Mouse (Mus musculus) MEL-GATA-1-ER (cell line): ENCODE data around the gene Ddb2.
"Not testable (repeated sequence)": the region's sequence is repeated elsewhere in the genome, so short reads cannot be mapped to it uniquely, and the experiment has no call there.

Experiments
- DNase-seq: peaks from one replicate; pipeline ENCODE4 v3.0.0-alpha.2; 2012; ENCODE audit warnings: low read depth; ENCODE audit errors: extremely low read depth

Gene Ddb2

GRCm38 (mm10) chr2:91255661-91256150 lies 18.9 kb upstream of the Ddb2 start, which contains the start of gene Pacsin3:
Pacsin3 (plus strand) TSS chr2:91255954.
- no peak for DNase-seq

- DNase-seq, result no peak
Measured at GRCm38 (mm10) chr2:91254725-91255380, 18.1 kb upstream of the Ddb2 start.

GRCm38 (mm10) chr2:91252512-91252911 lies 15.7 kb upstream of the Ddb2 start:
- DNase-seq, result no peak

DNA sequence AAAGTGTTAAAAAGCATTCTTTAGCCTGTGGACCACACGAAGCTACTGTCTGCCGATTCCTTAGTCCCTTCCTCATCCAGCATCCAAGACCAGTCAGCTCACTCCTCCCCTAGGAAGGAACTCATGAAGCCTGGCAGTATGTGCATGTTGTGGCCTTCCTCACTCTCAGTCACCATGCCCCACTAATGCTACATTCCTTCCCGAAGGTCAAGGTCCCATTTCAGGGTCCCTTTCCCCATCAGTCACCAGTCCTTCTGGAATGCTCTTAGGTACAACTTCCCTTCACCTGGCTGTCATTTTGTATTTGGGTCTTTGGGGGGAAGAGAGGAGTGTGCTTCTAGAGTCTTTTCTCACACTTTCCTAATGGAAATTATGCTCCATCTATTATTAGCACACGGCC lies 15.2 kb upstream of the Ddb2 start:
- no peak for DNase-seq

DNA sequence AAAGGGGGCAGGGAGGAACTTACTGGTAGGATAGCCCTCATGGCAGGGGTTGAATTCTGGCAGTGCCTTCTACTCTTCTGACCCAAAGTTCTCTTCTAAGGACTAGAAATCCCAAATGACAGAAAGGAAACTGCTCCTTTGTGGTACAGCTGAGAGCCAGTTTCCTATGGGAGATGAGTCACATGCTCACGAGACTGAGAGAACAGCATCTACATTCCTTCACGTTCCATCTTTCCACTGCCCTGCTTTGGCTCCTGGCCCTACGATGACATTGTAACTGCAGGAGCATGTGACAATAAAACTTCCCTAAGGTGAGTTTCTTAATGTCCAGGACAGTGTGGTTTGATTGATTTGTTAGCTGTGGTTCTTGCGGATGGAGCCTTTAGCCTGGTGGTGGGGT lies 11.6 kb upstream of the Ddb2 start:
- DNase-seq, result no peak

GRCm38 (mm10) chr2:91244557-91245228 lies 7.9 kb upstream of the Ddb2 start:
- peak; percentile 41 for DNase-seq

- DNase-seq, result no peak
Measured at GRCm38 (mm10) chr2:91243416-91243815, 6.6 kb upstream of the Ddb2 start.

DNA sequence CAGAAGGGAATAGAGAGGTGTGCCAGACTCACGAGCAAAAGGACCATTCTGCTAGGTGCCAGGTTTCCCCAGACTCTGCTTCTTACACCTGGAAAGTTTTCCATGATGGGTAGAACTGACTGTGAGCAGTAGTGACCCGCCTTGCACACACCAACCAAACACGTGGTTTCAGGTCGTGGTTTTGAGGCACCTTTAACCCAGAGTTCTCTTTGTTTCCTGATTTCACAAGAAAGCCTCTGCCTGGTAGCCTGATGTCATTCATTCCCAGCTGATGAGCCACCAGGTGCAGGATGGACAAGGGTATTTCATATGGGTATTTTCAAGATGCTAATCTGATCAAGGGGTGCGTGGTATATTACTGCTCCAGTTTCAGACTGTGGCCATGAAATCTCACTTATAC lies 5.8 kb upstream of the Ddb2 start:
- no peak for DNase-seq

DNA sequence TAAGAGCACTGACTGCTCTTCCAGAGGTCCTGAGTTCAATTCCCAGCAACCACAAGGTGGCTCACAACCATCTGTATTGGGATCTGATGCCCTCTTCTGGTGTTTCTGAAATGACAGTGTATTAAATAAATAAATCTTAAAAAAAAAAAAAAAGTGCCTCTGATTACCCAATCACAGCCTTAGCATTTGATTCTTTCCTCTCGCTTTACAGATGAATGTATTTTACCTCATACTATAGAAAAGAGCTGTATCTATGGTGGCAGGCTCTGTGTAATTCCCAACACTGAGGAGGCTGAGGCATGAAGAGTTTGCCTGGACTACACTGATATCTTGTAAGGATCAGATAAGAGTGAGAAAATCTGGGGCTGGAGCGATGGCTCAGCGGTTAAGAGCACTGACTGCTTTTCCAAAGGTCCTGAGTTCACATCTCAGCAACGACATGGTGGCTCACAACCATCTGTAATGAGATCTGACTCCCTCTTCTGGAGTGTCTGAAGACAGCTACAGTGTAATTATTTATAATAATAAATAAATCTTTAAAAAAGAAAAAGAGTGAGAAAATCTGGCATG lies 814 bp upstream of the Ddb2 start:
- DNase-seq, result not testable (repeated sequence)

DNA sequence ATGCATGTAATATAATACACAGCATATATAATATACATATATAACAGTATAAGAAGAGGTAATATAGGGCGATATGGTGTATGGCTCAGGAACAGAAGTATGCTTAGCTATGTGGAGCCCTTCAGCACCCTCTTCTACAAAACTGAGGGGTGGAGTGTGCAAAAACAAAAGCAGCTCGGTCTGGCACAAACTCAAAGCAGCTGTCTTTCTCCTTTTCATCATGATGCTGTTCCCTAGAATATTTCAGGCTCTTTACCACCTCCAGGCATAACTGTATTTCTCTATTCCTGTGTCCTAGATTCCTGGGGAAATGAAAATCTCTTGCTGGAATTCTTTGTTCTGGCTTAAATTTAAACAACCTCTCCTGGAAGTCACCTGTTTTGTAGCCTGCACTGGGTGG lies 7.0 kb downstream of the Ddb2 start:
- DNase-seq, result no peak

- no peak for DNase-seq
Measured at GRCm38 (mm10) chr2:91223614-91224013, 13.2 kb downstream of the Ddb2 start.

- DNase-seq, result no peak
Measured at GRCm38 (mm10) chr2:91220501-91220900, 16.3 kb downstream of the Ddb2 start.

- no peak for DNase-seq
Measured at GRCm38 (mm10) chr2:91217032-91217431, 19.8 kb downstream of the Ddb2 start.

- DNase-seq, result no peak
Measured at GRCm38 (mm10) chr2:91213311-91213710, 23.5 kb downstream of the Ddb2 start.

DNA sequence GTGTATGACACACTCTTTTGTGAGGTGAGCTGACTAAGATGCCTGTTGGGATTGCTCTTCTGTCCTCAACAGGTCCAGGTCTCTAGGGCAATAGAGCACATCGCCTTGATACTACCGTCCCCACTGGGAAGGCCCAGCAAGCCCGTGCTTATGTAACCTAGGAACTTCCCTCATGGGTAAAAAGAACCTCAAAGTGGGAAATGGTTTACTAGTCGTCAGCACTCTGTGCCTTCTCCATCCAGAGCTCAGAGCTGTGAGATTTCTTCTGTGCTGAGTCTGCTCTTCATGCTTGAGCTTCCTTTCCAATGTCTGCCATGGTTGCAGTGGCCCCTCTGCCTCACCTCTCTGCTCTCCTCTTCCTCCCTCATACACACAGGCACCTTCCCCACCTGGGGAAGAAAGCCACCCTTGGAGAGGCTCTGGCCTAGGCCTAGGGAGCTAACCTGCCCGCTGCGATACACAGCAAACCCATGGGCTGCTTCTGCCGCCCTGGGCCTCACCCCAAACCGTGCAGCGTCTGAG lies 30.5 kb downstream of the Ddb2 start:
- DNase-seq, result no peak

- DNase-seq, result no peak
Measured at GRCm38 (mm10) chr2:91202972-91203656, 33.7 kb downstream of the Ddb2 start.

DNA sequence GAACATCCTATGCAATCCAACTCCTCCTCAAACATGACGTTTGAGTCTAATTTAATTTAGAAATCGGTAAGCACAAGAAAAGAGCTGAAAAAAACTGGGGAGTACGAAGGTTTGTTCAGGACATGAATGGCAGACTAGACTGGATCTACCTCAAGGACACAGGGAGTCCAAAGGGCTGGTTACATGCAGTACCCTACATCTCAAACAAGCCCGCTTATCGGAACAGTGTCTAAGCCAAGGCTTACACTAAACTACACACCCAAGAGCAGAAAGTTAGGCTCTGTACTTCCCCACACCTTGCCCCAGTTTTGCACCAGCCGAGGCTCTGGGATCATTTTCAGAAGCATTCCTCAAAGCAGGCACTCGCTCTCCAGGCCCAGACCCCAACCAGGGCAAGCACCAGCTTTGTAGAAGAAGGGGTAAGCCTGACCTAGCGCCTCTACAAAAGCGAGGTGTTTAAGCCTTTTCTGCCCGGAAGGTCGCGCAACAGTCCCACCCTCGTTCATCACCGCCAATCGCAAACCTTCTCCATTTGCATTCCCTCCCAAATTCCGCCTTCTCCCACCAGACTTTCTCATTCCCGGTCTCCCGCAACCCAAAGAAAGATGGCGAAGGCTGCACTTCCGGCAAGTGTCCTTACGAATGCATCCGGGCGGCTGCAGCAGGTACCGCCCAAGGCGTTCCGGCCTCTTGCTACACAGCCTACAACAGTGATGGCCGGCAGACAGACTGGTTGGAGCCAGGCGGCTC lies 34.4 kb downstream of the Ddb2 start, which contains the start of the genes Nr1h3 and Acp2:
Gene Nr1h3, minus strand, starts transcription at position 613 of the 750 bp plus-strand sequence.
Gene Acp2, plus strand, starts transcription at position 664 of the 750 bp plus-strand sequence.
- DNase-seq, result peak; percentile 89

GRCm38 (mm10) chr2:91198888-91199287 lies 37.9 kb downstream of the Ddb2 start:
- DNase-seq, result no peak

- no peak for DNase-seq
Measured at GRCm38 (mm10) chr2:91196577-91197001, 40.2 kb downstream of the Ddb2 start.

GRCm38 (mm10) chr2:91194624-91195332 lies 42.0 kb downstream of the Ddb2 start:
- no peak for DNase-seq
